Mouse (Mus musculus): ENCODE data around the gene Gm20379. TPM values are rescaled to one million over a fixed set of nuclear protein-coding genes. Genes with fewer than 3 reads are reported as not detected.

Gene Gm20379
- not detected for total RNA-seq (2021)
- long read RNA-seq, experiment 1 = 0 reads
- long read RNA-seq, experiment 2 = 0 reads

DNA sequence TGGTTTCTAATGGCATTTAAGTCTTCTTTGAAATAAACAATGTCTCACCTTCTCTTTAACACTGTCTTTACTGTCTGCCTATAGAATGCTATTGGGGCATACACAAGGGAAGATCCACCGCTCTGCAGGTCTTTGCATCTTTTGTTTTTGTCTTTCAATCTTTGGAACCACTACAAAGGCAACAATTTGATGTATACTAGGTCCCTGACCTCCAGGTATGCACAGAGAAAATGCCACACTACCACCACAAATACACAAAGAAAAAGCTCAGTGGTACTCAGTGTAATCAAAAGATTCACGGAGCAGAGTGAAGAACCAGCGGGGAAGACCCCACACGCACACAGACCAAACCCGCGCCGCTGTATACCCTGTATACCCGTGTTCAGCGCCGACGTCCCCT is at the start of gene Gm20379:
Gm20379 (plus strand) TSS at position 301 of the 400 bp plus-strand sequence.
- DNase-seq = no peak

DNA sequence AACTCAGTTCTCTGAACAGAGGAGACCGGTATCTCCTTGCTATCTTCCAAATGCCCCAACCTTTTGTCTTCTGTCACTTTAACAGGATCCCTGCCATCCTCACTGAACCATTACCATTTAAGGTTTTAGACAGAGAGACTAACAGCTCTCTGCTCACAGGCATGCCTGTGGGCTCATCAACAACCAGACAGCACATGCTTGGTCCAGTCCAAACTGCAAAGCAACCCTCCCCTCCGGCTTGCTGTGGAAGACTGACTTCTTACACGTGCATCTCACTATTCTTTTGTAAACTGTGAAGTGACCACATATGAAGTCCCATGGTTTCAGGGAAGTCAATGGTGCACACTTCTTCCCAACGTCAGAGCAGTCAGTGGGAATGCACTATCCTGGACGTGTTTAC is 44.5 kb upstream of the Gm20379 start:
- DNase-seq = no peak

DNA sequence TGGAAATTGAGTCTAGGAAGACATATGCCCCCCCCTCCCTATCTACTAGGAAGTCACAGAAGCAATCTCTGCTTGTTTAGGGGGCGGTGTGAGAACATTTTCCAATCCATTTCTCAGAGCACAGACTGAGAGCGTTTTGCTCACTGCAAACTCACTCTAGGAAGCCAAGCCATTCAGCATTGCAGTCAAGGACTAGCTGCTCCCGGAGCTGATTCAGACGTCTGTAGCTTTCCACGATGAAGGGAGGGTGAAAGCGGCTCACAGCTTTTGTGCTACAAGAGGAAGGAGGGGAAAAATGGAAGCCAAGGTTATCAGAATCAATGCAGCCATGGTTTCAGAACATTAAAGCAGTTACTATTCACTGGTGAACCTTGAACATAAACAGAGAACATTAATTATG is 42.2 kb upstream of the Gm20379 start:
- no peak for DNase-seq

- DNase-seq = no peak
Measured at GRCm38 (mm10) chr13:92267076-92267475, 38.7 kb upstream of the Gm20379 start.

GRCm38 (mm10) chr13:92274274-92275198 is 31.2 kb upstream of the Gm20379 start:
- DNase-seq = no peak

DNA sequence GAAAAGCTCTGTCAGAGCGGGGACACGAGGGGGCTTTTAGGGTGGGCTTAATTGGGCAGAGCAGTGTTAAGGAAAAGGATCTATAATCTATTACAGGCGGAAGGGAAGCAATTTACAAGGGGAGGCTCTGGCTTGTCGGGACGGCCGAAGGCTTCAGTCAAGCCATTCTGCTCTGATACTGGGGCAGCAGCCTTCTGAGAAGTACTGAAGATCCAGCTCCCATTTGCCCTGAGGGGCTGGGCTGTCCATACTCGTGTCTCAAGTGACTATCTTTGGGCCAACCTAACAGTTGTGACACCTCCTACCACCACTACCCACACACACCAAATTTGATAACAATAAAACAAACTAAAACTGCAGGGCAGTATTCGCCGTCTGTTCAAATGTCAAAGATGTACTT is 30.5 kb upstream of the Gm20379 start:
- no peak for DNase-seq

DNA sequence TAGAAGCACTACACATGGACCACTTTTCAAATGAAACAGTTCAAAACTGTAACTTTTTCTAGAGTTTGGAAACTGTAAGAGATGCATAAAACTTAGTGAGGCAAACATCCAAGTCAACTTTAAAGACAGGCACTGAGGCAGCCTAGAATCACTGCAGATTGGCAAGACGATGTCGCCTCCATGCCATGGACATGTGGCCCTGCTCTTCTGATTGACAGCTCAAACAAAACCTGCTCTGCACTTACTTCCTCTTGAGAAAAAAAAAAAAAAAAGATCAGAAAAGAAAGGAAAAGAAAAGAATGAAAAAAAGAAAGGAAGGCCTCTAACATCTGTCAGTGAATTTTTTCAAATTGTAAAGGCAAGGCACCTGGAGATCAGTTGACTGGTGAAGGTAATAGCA is 28.8 kb upstream of the Gm20379 start:
- no peak for DNase-seq

- no peak for DNase-seq
Measured at GRCm38 (mm10) chr13:92291605-92292004, 14.2 kb upstream of the Gm20379 start.

GRCm38 (mm10) chr13:92293883-92294282 is 11.9 kb upstream of the Gm20379 start:
- no peak for DNase-seq

DNA sequence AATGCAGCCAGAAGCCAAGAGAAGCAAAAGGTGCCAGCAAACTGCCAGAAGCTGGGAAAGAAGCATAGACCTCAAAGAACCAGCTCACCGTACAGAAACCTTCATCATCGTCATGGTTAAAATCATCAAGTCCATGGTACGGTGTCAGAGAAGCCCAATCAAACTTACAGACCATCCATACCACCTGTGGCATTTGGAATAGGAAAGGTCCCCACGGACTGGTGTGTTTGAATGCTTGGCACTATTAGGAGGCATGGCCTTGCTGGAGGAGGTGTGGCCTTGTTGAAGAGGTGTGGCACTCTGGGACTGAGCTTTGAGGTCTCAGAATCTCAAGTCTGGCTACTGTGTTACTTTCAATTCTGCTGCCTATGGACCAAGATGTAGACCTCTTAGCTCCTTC is 9.3 kb upstream of the Gm20379 start:
- DNase-seq = no peak

DNA sequence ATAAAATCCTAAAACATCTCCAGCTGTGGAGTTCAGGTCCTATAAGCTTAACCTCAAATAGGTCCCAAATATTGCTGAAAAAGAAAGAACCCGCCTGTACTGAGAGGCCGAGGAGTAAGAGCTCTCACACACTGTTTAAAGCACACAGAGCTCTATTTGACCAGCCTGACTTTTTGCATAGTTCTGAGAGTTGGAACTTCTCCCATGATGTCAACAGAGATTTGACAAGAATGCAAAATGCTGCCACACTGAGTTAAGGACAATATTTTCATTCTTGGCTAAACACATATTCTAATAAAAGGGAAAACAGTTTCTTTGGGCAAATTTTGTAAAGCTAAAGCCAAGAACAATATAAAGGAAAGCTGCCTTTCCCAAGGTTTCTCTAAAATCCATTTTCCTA is 8.8 kb upstream of the Gm20379 start:
- no peak for DNase-seq

GRCm38 (mm10) chr13:92299522-92299921 is 6.3 kb upstream of the Gm20379 start:
- no peak for DNase-seq

DNA sequence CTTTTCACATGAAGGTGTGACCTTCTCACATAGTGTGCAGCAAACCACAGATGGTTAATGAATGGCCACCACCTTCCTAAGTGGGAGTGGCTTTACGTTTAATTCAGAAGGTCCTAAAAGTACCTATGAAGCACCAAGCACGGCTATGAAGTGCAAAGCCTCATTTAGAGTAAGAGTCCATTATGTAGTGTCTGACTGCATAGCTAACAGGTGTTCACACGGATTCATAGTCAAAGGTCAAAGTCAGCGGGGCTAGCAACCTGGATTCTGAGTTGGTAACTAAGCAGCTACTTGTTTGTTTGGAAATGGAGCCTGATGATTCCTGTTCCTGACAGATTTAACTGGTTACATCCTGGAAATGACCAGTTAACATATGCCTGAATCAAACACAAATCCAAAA is 4.0 kb upstream of the Gm20379 start:
- no peak for DNase-seq

GRCm38 (mm10) chr13:92302466-92302865 is 3.3 kb upstream of the Gm20379 start:
- DNase-seq = no peak

- no peak for DNase-seq
Measured at GRCm38 (mm10) chr13:92303062-92303948, 2.5 kb upstream of the Gm20379 start.

DNA sequence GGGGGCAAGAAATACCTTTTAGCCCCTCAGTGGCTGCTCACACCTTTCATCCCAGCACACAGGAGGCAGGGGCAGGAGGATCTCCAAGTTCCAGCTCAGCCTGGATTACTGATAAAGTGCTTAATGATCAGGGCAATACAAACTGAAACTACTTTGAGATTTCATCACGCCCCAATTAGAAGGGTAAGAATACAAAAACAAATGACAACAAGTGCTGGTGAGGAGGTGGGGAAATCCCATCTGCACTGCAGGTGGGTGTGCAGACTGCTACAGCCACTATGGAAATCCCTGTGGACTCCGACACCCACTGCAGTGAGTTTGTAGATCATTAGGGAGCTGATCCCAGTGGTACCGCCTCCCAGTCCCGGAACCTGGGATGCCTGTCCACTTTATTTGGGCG is 1.5 kb upstream of the Gm20379 start:
- no peak for DNase-seq

GRCm38 (mm10) chr13:92314613-92315012 is 8.8 kb downstream of the Gm20379 start:
- no peak for DNase-seq

GRCm38 (mm10) chr13:92320770-92321169 is 15.0 kb downstream of the Gm20379 start:
- no peak for DNase-seq

GRCm38 (mm10) chr13:92326030-92326429 is 20.2 kb downstream of the Gm20379 start:
- DNase-seq = no peak

GRCm38 (mm10) chr13:92328000-92328399 is 22.2 kb downstream of the Gm20379 start:
- no peak for DNase-seq

DNA sequence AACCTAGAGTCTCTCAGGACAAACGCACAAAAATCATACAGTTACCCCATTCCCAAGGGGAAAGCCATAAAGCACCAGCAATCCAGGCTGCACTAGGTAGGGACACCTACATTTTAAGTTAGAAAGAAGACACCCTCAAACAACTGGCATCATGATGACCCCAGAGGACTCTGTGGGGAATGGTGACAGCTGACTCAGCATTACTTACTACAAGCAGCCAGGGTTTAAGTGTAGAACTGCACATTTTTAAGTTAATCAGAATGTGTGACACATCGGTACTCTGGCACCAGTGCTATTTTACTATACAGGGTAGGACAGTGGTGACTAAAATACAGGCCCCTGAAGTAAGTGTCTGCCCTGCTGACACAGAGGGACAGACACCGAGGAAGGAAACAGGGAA is 24.8 kb downstream of the Gm20379 start:
- DNase-seq = no peak

DNA sequence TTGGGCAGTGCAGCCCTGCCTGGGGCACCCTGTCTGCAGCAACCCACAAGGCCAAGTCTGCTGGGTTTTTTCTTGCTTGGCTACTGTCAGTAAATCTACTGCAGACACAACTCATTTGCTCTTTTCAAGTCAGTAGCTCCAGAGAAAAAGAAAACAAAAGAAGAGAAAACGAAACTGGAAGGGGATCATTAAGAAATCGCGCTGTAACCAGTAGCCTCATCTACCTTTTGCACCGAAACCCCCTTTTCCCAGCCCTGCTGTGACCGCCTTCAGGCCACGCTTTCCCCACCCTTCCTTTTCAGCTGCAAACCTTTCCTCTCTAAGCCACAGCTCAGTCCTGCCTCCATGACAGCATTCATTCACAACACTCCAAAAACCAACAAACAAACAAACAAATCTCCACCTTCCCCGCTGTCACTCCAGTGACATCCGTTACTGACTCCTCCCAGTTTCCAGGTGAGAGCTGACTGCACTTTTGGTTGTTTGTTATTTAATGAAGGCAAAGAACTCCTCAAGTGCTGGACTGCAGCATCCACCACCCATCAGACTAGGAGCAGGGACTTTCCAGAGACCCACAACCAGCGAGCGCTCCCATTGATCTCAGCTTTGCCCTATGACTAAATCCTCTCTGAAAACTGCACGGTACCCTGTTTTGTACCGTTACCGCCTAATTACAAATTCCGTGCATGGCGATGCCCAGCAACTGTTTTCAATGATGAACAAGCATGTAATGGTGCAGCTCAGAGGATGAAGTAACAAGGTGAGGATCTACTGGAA is 26.5 kb downstream of the Gm20379 start:
- DNase-seq = no peak
